Mouse (Mus musculus) kidney, adult 18-20 months (tissue): ENCODE results near the gene Kif1bp.
A peak's percentile ranks its signal among the peaks of the same experiment; 100 is the strongest.

Experiments used
- DNase-seq: peaks from one replicate; pipeline ENCODE4 v3.0.0; 2021

Gene Kif1bp

DNA sequence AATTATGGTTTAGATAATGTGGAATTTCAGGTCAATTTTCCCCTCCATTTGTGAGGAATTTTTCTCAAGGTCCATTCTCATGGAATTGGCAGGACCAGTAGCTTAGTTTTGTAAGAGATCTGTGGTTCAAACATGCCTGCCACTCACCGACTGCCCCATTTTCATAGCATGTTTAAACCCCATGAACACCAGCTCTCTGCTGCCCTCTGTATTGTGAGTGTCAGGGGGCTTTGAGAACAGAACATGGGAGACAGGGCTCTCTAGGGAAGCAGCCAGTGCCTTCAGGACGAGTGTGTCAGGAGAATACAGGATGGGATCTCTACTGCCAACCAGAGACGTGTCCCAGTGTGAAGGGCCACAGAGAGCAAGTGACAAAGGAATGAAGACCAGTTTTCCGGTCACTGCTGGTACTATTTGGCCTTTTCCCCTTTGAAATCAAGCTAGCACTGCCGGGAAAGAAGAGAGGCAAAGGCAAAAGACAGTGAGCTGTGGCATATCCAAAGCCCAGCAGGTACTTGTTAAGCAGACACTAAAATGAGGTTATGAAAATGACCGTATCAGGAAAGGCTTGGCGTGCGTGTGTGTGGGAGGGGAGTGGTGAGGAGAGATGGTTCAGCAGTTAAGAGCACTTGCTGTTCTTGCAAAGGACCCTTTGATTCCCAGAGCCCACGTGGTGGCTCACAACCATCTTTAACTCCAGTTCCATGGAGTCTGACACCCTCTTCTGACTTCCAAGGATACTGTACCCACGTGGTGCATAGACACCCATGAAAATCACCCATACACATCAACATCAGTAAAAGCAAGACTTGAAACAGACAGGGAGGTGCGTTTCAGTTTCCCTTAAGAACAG lies 22.3 kb downstream of the Kif1bp start:
- no peak for DNase-seq

DNA sequence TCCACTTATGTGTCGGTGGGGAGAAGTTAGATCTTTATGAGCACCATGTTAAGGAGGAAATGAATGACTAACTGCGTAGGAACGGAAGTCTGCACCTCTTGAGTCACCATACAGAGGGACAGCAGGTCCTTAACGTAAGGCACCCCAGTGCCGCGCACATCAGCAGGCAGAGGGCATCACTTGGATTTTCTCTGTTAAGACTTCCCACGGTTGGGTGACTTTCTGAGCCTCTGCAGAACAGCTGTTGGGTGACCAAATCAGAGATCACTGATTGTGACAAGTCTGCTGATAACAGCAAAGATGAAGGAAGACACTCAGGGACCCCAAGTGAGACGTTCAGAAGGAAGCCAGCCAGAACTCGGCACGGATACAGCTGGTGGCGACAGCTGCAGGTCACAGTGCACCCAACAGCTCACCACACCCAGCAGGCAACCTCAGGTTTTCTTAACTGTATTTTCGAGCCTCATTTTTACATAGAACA lies 24.6 kb downstream of the Kif1bp start:
- DNase-seq = no peak

- DNase-seq = no peak
These were observed 27.4 kb downstream of the Kif1bp start for GRCm38 (mm10) chr10:62550787-62551300.

DNA sequence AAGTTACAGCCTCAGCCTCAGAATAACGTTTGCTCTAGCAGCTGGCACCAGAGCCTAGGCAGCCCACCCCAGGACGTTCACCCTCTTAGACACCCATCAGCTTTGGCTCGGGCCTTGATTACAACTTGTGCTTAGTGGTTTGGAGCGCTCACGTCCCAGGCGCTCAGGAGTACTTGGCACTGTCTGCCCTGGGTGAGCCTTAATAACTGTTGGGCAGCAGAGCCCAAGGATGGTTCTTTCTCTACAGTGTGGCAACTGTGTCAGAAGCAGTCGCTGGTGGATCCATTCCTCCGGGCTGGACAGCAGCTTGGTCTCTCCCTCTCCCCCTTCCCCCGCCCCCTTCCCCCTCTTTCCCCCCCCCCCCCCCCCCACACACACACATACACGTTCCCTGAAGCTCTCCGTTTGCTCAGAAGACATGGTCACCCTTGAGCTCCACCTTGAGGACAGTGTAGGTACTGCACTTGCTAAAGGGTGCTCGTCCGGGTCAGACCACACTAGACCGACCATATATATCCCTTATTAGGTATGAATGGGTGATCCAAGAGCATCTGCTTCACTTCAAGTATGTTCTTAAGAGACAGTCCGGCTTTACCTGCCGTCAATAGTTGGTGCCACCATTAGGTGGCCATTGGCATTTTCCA lies 28.6 kb downstream of the Kif1bp start:
- peak; percentile 81 for DNase-seq

GRCm38 (mm10) chr10:62546441-62546840 lies 31.8 kb downstream of the Kif1bp start:
- DNase-seq = peak; percentile 44

GRCm38 (mm10) chr10:62545759-62546158 lies 32.5 kb downstream of the Kif1bp start:
- DNase-seq = no peak

- no peak for DNase-seq
These were observed 33.9 kb downstream of the Kif1bp start for GRCm38 (mm10) chr10:62544316-62544715.

DNA sequence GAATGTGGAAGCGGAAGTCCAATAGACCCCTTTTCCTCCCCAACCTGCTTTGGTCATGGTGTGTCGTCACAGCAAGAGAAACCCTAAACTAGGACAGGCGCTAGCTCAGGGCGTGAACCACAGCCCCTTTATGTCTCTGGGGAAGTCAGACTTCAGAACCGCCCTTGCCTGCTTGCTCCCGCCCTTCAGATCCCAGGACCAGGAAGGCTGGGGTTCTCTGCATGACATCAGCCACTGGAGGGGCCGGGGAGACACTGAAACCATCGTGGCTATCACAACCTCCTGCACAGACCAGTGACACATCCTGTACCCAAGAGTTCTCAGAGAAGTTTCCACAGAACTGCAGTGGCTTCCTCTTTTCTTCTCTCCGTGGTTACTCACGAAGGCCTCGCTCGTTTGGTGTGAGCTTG lies 34.9 kb downstream of the Kif1bp start:
- peak; percentile 24 for DNase-seq

- DNase-seq = no peak
These were observed 35.3 kb downstream of the Kif1bp start for GRCm38 (mm10) chr10:62542928-62543327.

DNA sequence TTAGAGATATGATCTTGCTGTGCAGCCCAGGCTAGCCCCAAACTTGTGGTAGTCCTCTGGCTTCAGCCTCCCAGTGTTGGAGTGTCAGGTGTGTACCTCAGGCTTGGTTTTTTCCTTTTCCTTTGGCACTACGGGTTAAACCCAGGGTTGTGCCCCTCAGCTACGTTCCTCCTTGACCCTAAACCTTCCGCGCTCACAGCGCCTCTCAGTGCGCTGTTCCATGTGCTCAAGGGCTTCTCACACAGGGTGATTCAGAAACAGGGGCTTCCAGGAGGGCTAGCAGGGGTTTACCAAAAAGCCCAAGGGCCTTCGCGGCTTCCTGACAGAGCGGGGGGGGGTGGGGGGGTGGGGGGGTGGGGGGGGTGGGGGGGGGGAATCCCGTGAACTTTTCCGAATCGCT lies 35.8 kb downstream of the Kif1bp start:
- DNase-seq = no peak

GRCm38 (mm10) chr10:62541499-62541898 lies 36.8 kb downstream of the Kif1bp start:
- DNase-seq = no peak

GRCm38 (mm10) chr10:62540800-62541199 lies 37.5 kb downstream of the Kif1bp start:
- no peak for DNase-seq

DNA sequence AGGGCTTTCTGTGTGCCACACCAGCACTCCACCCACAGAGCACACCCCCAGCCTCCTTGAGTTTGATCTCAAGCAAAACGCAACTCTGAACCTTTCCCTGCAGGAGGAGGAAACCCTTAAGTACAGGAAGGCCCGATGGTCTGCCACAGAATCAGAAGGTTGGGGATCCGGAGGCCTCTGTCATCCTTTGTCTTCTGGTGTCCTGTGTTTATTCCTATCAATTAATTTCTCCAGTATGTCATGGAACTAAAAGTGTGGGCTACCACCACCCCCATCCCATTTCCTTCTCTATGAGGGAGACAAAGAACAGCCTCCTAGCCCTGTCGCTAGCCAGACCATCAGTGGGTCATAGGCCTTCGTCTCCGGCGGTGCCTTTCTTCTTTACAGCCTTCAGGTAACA lies 43.7 kb downstream of the Kif1bp start:
- DNase-seq = no peak

GRCm38 (mm10) chr10:62532832-62533231 lies 45.4 kb downstream of the Kif1bp start:
- no peak for DNase-seq

DNA sequence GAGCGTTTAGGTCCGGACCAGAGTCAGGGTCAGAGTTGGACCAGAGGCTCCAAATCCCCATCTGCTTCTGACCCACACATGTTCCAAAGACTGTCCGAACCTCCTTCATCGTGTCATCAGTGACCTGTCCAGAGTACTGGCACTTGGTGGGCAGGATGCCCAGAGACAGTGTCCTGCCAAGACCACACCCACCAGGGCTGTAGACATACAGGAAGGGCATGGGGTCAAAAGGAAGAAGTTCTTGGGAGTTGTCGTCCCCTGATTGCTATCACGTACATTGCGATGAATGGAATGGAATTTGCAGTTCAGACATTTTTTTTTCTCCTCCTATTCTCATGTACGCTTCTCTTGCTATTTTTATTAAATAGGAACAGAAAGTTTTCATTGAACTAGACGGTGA lies 48.1 kb downstream of the Kif1bp start:
- DNase-seq = peak; percentile 73

GRCm38 (mm10) chr10:62527351-62527750 lies 50.9 kb downstream of the Kif1bp start, which contains the start of gene Srgn:
Gene Srgn (minus strand): TSS chr10:62527451.
- DNase-seq = no peak

DNA sequence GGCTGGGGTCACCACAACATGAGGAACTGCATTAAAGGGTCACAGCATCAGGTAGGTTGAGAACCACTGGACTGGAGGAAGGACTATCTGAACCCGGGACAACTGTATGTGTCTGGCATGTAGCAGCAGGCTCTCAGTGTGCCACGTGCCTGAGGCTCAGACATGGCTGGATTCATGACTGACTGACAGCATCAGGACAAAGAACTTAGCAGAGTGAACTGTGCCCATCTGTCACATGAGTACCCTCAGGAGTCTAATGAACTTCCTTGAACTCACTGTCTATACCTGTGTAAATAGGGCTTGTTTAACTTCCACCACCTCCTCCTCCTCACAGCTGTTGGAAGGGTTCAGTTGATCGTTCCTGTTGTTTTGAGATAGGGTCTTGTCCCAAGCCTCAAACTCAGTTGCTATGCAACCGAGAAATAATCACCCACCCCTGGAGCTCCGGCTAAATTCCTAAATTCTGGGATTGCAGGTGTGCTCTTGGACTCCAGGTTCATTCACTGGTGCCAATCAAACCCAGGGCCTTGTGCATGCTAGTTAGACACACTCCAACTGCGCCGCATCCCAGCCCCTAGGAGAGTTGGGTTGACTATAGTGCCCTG lies 55.8 kb downstream of the Kif1bp start:
- no peak for DNase-seq

GRCm38 (mm10) chr10:62521763-62522162 lies 56.5 kb downstream of the Kif1bp start:
- DNase-seq = no peak

DNA sequence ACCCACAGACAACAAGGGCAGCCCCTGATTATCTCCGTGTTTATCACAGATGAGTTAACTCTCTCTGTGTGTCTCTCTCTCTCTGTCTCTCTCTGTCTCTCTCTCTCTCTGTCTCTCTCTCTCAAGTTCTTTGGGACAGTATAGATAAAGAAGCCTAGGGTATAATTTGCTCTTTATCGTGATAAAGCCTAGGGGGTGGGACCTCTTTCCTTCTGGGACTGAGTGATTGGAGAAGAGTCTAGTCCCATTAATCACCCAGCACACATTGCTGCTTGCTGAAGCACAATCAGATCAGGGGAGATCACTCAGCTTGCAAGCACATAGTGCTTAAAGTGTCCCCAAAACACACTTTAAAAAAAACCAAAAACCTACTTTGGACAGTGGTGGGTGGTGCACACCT lies 57.3 kb downstream of the Kif1bp start:
- DNase-seq = no peak

- no peak for DNase-seq
These were observed 60.7 kb downstream of the Kif1bp start for GRCm38 (mm10) chr10:62517511-62517910.

DNA sequence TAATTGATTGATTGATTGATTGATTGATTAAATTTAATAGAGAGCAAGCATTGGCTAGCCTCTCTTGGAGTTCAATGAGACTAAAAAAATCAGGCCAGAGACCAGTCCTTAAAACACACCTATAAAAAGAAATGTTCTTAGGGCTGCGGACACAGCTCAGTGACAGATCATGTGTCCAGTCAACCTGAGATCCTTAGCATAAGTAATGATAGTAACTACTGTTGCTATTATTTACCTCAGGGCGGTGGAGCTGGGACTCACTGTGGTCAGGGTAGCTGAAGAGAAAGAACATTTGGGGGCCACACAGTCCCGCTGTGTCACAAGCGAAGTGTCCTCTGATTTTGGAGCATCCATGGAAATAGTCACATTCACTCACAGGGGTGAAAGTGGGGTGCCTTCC lies 65.4 kb downstream of the Kif1bp start:
- DNase-seq = no peak

DNA sequence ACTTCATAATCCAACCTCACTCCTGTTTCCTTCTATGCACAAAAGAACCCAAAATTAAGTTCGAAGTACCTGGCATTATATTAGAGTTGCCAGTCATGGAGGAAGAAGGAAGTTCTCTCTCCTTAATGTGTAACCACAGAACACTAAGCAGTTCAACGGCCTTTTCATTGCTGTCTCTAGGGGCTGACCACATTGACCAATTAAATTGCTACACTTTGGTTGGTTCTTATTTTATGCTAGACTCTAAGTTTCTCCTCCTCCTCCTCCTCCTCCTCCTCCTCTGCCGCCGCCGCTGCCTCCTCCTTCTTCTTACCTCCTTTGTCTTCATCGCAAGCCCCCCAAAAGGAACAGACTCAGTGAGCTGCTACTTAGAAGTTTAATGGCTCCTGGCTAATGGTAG lies 66.7 kb downstream of the Kif1bp start:
- DNase-seq = no peak

- DNase-seq = no peak
These were observed 69.1 kb downstream of the Kif1bp start for GRCm38 (mm10) chr10:62509032-62509656.
